Mouse (Mus musculus) heart, postnatal 10 days (tissue): ENCODE results near the gene Trp53i11. TPM values are rescaled to one million over a fixed set of nuclear protein-coding genes. Genes with fewer than 3 reads are reported as not detected.

ENCODE experiments used
- DNase-seq, 2 experiments: peaks; one replicate each; pipeline ENCODE4 v3.0.0; 2021
- intact Hi-C: fragments of 180-260 bp; cut with DNase I; formaldehyde crosslinking; loops from one replicate; pipeline ENCODE4 v1.15.1; 2025
- total RNA-seq, 2 experiments: library from RNA; stranded (reverse); gene quantifications; 2 replicates each; pipeline ENCODE4 v1.2.3; 2021

The Trp53i11 gene
- total RNA-seq, 2 experiments from 2014 or later: 77.4 to 80.7 TPM

GRCm38 (mm10) chr2:93226606-93227595 is 39.6 kb downstream of the Trp53i11 start:
- intact Hi-C loops: loop anchor here (2.0 to 5.0 kb wide), 2 partner anchors 50 to 192 kb away; no protein-coding TSS in a partner anchor
- peak; percentile 92 to 96 for DNase-seq

GRCm38 (mm10) chr2:93227713-93228479 is 40.5 kb downstream of the Trp53i11 start:
- peak in 1 of 2 experiments; percentile 55 for DNase-seq
- intact Hi-C loops: loop anchor here (1.0 to 5.0 kb wide), 3 partner anchors 49 to 191 kb away; no protein-coding TSS in a partner anchor

GRCm38 (mm10) chr2:93228480-93228824 is 41.1 kb downstream of the Trp53i11 start:
- no peak for DNase-seq
- intact Hi-C loops: loop anchor here (1.0 to 5.0 kb wide), 2 partner anchors 49 to 105 kb away; no protein-coding TSS in a partner anchor

GRCm38 (mm10) chr2:93232141-93232540 is 44.8 kb downstream of the Trp53i11 start:
- intact Hi-C loops: no loop called here
- DNase-seq: no peak

GRCm38 (mm10) chr2:93237055-93237454 is 49.7 kb downstream of the Trp53i11 start:
- no peak for DNase-seq
- intact Hi-C loops: no loop called here

GRCm38 (mm10) chr2:93238864-93239263 is 51.5 kb downstream of the Trp53i11 start:
- intact Hi-C loops: no loop called here
- DNase-seq: no peak

GRCm38 (mm10) chr2:93242166-93242565 is 54.8 kb downstream of the Trp53i11 start:
- DNase-seq: no peak
- intact Hi-C loops: loop anchor here (2.0 kb wide), 1 partner anchor 15 kb away; no protein-coding TSS in a partner anchor

GRCm38 (mm10) chr2:93243439-93244089 is 56.2 kb downstream of the Trp53i11 start:
- no peak for DNase-seq
- intact Hi-C loops: loop anchor here (2.0 kb wide), 1 partner anchor 13 kb away; no protein-coding TSS in a partner anchor

- intact Hi-C loops: no loop called here
- no peak for DNase-seq
These were observed 56.7 kb downstream of the Trp53i11 start for GRCm38 (mm10) chr2:93244090-93244443.

GRCm38 (mm10) chr2:93249058-93249457 is 61.7 kb downstream of the Trp53i11 start:
- intact Hi-C loops: no loop called here
- no peak for DNase-seq

GRCm38 (mm10) chr2:93250611-93251010 is 63.3 kb downstream of the Trp53i11 start:
- intact Hi-C loops: no loop called here
- no peak for DNase-seq

Other genes with a start within 250 kb of the Trp53i11 start
- gene Prdm11, start 141.4 kb upstream of the Trp53i11 start, total RNA-seq: 10 to 100 TPM; 20.9 to 21.8 TPM
- gene Tspan18, start 147.0 kb downstream of the Trp53i11 start, total RNA-seq: 10 to 100 TPM; 54.1 to 63.4 TPM